ENCODE assay signal across 8 mouse cellular contexts in the genomic region with DNA sequence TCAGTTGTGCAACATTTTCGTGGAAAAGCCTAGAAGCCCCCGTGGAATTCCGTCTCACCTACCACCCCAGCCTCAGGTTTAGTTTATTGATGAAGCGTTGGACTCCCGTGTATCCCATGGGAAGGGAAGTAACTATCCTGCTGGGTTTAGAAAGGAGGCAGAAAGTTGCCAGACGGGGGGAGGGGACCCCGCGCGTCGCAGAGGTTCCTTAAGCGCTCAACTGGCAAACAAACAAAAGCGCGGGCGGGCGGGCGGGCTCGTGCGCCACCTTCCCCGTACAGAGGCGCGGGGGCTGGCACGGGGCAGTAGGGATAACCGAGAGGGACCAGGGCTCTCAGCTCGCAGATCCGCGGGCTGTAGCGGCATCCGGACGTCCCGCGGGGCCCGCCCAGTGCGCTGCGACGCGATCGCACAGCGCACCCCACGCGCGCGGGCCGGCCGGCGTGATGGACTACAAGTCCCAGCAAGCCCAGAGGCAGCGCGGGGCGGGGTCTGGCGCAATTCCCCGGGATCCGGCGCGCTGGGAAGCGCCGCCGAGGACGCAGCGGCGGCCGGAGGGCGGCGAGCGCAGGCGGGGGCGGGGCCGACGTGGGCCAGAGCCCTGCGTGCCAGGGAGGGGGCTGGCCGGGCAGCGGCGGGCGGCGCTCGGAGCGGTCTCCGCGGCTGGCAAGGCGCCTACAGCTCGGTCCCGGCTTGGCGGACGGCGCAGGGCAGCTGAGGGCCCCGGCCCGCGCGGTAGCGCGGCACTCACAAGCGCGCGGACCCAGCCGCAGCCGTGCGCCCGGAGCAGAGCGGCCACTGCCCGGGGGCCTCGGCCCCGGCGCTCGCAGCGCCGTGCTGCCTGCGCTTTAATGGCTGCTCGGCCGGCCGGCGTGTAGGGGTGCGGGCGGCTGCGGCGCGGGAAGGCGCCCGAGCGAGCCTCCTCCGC. TPM values are rescaled to one million over a fixed set of nuclear protein-coding genes. Genes with fewer than 3 reads are reported as not detected.
DNase-seq lines count a peak whose midpoint lies in the region; ATAC-seq and TF ChIP-seq lines count a peak whose summit lies in the region.

A gene (plus strand): TSS at position 611 of the 928 bp plus-strand sequence.

- H3K36me3 ChIP-seq in hindbrain, embryonic 16.5 days (ENCODE audit: control insufficient read depth, insufficient read depth, low read length) = no peaks in the 10 kb centered on the region

- H3K4me1 ChIP-seq in hindbrain, embryonic 16.5 days (ENCODE audit: control insufficient read depth, insufficient read depth, low read depth, low read length) = peaks cover 20% of the 10 kb centered on the region

- under 1% methylated on average over 80 of the region's 118 CpGs for WGBS in hindbrain, embryonic 16.5 days

- DNase-seq in ZHBTc4 (ENCODE audit: low read depth, low spot score) = peak; percentile 97
- DNase-seq in gastrocnemius, adult 2 months = peak; percentile 99
- peak; percentile 92 to 94 for DNase-seq in left cerebral cortex, adult 18-20 months (ENCODE audit: low spot score in 2 of 2)
- peak; percentile 95 to 98 for DNase-seq in lung, postnatal 4 days
- DNase-seq in right cerebral cortex, adult 18-20 months = peak; percentile 95
- DNase-seq in urinary bladder, adult 2 months (ENCODE audit: low spot score) = peak; percentile 93

- H3K9ac ChIP-seq in hindbrain, embryonic 16.5 days (ENCODE audit: low read depth, low read length) = peak within 1 kb of the TSS; percentile 92

- TF ChIP-seq CTCF in gastrocnemius, adult 2 months (IDR thresholded peaks at IDR 0.05) = no peak

- no peaks in the 10 kb centered on the region; the same call in 1 of the 2 replicates for H3K9me3 ChIP-seq in hindbrain, embryonic 16.5 days (ENCODE audit: control insufficient read depth, low read length)

- peak within 1 kb of the TSS; percentile 81 for H3K4me2 ChIP-seq in hindbrain, embryonic 16.5 days (ENCODE audit: low read length)

- peak; percentile 76 for ATAC-seq in common myeloid progenitor, adult 5-6 weeks (replicated peaks; ENCODE audit: low read depth, poor library complexity, severe bottlenecking)
- ATAC-seq in hindbrain, embryonic 16.5 days = peak; percentile 94

- intact Hi-C loops in gastrocnemius, adult 2 months (cut with DNase I) = loop anchor here (5.0 kb wide), 3 partner anchors 128 to 222 kb away; no protein-coding TSS in a partner anchor

- H3K27me3 ChIP-seq in hindbrain, embryonic 16.5 days (replicated peaks; ENCODE audit: control insufficient read depth, insufficient read depth, low read length) = no peaks in the 10 kb centered on the region

- H3K27ac ChIP-seq in gastrocnemius, adult 2 months = peak within 1 kb of the TSS; percentile 87
- H3K27ac ChIP-seq in hindbrain, embryonic 16.5 days (ENCODE audit: low read depth, low read length) = peak within 1 kb of the TSS; percentile 86

- peak within 1 kb of the TSS; percentile 90 for H3K4me3 ChIP-seq in gastrocnemius, adult 2 months
- H3K4me3 ChIP-seq in hindbrain, embryonic 16.5 days (ENCODE audit: low read length) = peak within 1 kb of the TSS; percentile 88

RNA-seq across cellular contexts. Expression of the gene that starts here (rescaled TPM):
- total RNA-seq in common myeloid progenitor, adult 5-6 weeks (2017) = 10.5 and 14.2 TPM in 2 replicates
- total RNA-seq in gastrocnemius, adult 2 months (2021) = 10 to 100 TPM; 22.8 to 24.2 TPM
- polyA plus RNA-seq in hindbrain, embryonic 16.5 days (2015; fragmentation: Nextera tagmentation; extraction: Ambion mirVana) = 31.9 and 33.7 TPM in 2 replicates
- 100 to 1,000 TPM; 224 to 253 TPM for total RNA-seq in left cerebral cortex, adult 18-20 months (2021)
- polyA plus RNA-seq in urinary bladder, adult 2 months (2012; rRNA removed) = 11.3 and 16.6 TPM in 2 replicates

Comparison
In these comparisons a context has a peak if more than half of its experiments do, and no peak if none do; other contexts are left out.
1. Peak in every context shown above with its lines: DNase-seq, ATAC-seq, H3K4me3 ChIP-seq and H3K27ac ChIP-seq.
2. RNA of the gene that starts here (total RNA-seq): 224 to 253 TPM in left cerebral cortex, adult 18-20 months; 22.8 to 24.2 TPM in gastrocnemius, adult 2 months and 10.5 to 14.2 TPM in common myeloid progenitor, adult 5-6 weeks; every median in the first group is over 4 times any median in the second.